Mouse (Mus musculus) heart, adult 2 months (tissue): ENCODE results near the gene Mctp2. TPM values are rescaled to one million over a fixed set of nuclear protein-coding genes. Genes with fewer than 3 reads are reported as not detected.

Experiments used
- DNase-seq, 2 experiments: peaks; one replicate each; pipeline ENCODE4 v3.0.0; 2021
- H3K27ac ChIP-seq: fragments of 200-600 bp; 2 replicates; pipeline ENCODE4 v1.8.1; 2022
- H3K27me3 ChIP-seq: fragments of 200-500 bp; 2 replicates; pipeline ENCODE4 v1.6.1; 2012; ENCODE audit warnings: mild to moderate bottlenecking, low read length, inconsistent platforms, mixed read lengths; ENCODE audit not compliant: control insufficient read depth, insufficient read depth
- H3K36me3 ChIP-seq: fragments of 200-500 bp; 2 replicates; pipeline ENCODE4 v1.6.1; 2012; ENCODE audit warnings: low read length, inconsistent platforms; ENCODE audit not compliant: control insufficient read depth, insufficient read depth
- H3K4me1 ChIP-seq: fragments of 200-500 bp; 2 replicates; pipeline ENCODE4 v1.6.1; 2011; ENCODE audit warnings: low read length; ENCODE audit not compliant: control insufficient read depth, insufficient read depth
- H3K4me3 ChIP-seq: fragments of 200-600 bp; 2 replicates; pipeline ENCODE4 v1.8.1; 2022
- H3K79me2 ChIP-seq: fragments of 200-500 bp; replicated peaks from 2 replicates; pipeline ENCODE4 v1.6.1; 2012; ENCODE audit warnings: mild to moderate bottlenecking, inconsistent platforms, low read length, moderate library complexity, mixed read lengths; ENCODE audit not compliant: control insufficient read depth, insufficient read depth
- H3K9ac ChIP-seq: fragments of 200-500 bp; 2 replicates; pipeline ENCODE4 v1.6.1; 2012; ENCODE audit warnings: low read depth, mild to moderate bottlenecking, control low read depth, inconsistent platforms, low read length, mixed read lengths
- CTCF ChIP-seq: fragments of 200-600 bp; IDR thresholded peaks from 2 replicates; pipeline ENCODE4 v1.8.1; 2022; ENCODE audit warnings: antibody characterized with exemption, mild to moderate bottlenecking, moderate library complexity
- EP300 ChIP-seq: fragments of 200-500 bp; IDR thresholded peaks from 2 replicates; pipeline ENCODE4 v1.6.1; 2011; ENCODE audit warnings: low read depth, low read length, control low read depth; ENCODE audit not compliant: insufficient read depth
- POLR2A ChIP-seq: fragments of 200-500 bp; IDR thresholded peaks from 2 replicates; pipeline ENCODE4 v1.6.1; 2011; ENCODE audit warnings: mild to moderate bottlenecking, low read depth, low read length, control low read depth; ENCODE audit not compliant: insufficient read depth
- WGBS: fragments of 180-500 bp; shearing (Covaris S2); methylation state at CpG from one replicate; pipeline ENCODE4 v1.1.7; 2018; 5-methylcytosine and 5-hydroxymethylcytosine counted together
- intact Hi-C: fragments of 180-260 bp; cut with DNase I; formaldehyde crosslinking; loops from one replicate; pipeline ENCODE4 v1.15.1; 2025
- polyA plus RNA-seq: library from polyadenylated mRNA; depleted of rRNA; stranded (reverse); fragments of >200 nt; gene quantifications from 2 replicates; pipeline ENCODE4 v1.2.3, GENCODE M21; 2012
- total RNA-seq, 2 experiments: library from RNA; stranded (reverse); gene quantifications; 2 replicates each; pipeline ENCODE4 v1.2.3; 2021

Gene Mctp2
- total and polyA plus RNA-seq, 3 experiments, result 0.25 to 0.52 (median 0.41) TPM

DNA sequence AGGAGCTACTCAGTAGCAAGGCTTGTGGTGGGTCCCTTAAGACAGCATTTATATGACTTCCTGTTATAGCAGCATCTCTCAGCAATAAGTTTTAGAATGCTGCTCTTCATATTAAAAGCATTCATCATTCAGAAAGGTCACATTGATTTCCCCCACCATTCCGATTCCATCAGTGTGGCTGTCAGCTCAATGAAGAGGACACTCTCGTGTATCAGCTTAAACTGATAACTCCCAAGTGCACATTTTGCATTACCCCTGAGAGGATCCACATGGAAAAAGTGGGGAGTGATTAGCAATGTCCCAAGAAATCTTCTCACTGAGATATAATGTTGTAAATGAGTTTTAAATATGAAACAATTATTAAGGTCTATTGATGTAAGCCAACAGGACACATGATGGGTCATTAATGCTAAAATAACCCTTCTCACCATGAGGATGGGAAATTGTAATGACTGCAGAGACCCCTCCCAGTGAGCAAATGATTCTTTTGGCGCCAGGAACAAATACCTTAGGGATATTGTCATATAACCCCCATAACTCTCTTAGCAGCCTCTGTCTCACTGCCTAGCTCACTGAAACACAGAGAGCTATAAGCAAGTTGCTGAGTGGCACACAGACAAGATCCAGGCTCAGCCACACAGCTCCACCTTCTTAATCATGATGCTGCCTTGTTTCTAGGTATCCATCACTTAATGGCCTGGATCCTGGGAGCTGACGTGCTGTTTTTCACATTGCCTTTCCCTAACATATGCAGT lies 12.4 kb downstream of the Mctp2 start:
- no peak overlapping the region for H3K4me3 ChIP-seq
- H3K9ac ChIP-seq, result no peak overlapping the region
- H3K27me3 ChIP-seq, result no peaks in the 10 kb centered on the region
- H3K36me3 ChIP-seq, result no peaks in the 10 kb centered on the region
- no peaks in the 10 kb centered on the region for H3K79me2 ChIP-seq
- no peaks in the 10 kb centered on the region for H3K4me1 ChIP-seq
- DNase-seq, result no peak
- TF ChIP-seq CTCF, result no peak
- TF ChIP-seq POLR2A, result no peak
- no peak for TF ChIP-seq EP300
- WGBS, result 46% methylated on average over 4 of the region's 4 CpGs
- intact Hi-C loops, result no loop called here
- no peak overlapping the region for H3K27ac ChIP-seq

DNA sequence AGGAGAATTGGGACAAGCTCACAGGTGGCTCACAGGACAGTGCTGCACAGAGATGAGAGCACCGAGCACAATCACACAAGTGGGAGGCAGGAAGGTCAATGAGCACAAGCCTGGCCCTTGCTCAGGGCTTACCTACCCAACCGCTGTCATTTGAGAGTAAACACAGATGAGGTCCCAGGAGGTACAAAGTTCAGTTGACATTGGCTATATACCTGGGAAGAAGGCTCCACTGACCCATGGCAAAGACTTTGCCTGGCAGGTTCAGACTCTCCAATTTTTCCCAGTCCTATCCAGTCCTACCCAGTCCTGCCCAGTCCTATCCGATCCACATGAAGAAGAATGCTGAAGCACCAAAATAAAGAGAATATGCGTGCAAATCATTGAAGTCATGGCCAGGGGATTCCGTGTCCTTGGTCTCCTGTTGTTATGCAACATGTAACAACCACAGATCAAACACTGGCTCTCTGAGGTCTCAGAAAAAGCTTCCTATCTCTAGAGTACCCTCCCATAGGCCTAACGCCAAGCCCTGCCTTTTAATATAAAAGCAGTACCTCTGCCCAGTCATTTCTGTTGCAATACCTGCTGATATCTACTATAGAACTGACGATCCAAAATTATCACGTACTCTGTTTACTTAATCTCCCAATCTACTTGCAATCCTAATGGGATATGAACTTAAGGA lies 14.0 kb downstream of the Mctp2 start:
- DNase-seq, result no peak
- no peak overlapping the region for H3K27ac ChIP-seq
- no peaks in the 10 kb centered on the region for H3K36me3 ChIP-seq
- H3K4me3 ChIP-seq, result no peak overlapping the region
- H3K4me1 ChIP-seq, result no peaks in the 10 kb centered on the region
- H3K27me3 ChIP-seq, result no peaks in the 10 kb centered on the region
- TF ChIP-seq EP300 (no peak), CTCF (no peak), POLR2A (no peak)
- H3K79me2 ChIP-seq, result no peaks in the 10 kb centered on the region
- WGBS, result 84% methylated on average over 8 of the region's 8 CpGs
- no peak overlapping the region for H3K9ac ChIP-seq
- intact Hi-C loops, result no loop called here

GRCm38 (mm10) chr7:72280721-72281120 lies 25.7 kb downstream of the Mctp2 start:
- no peak overlapping the region for H3K9ac ChIP-seq
- 57% methylated on average over 3 of the region's 3 CpGs for WGBS
- H3K4me3 ChIP-seq, result no peak overlapping the region
- TF ChIP-seq CTCF (no peak), EP300 (no peak), POLR2A (no peak)
- no peak overlapping the region for H3K27ac ChIP-seq
- intact Hi-C loops, result no loop called here
- no peaks in the 10 kb centered on the region for H3K4me1 ChIP-seq
- no peaks in the 10 kb centered on the region for H3K79me2 ChIP-seq
- no peaks in the 10 kb centered on the region for H3K36me3 ChIP-seq
- no peaks in the 10 kb centered on the region for H3K27me3 ChIP-seq
- DNase-seq, result peak in 1 of 2 experiments; percentile 9

DNA sequence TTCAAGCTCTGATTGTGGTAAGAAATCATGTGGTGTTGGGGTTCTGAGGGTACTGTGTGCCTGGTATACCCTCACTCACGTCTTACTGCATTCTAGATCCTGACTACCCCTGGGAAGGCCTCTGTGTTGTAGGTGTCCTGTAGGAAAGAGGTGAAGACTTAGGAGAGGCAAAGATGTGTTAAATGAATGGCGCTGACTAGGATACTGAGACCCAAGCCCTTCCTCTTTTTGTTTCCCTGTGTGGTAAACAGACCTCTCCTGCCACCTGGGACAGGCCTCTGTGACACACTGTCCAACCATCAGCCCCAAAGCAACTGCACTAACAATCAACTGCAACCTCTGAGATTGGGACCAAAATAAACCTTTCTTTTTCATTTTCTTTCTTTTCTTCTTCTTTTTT lies 28.0 kb downstream of the Mctp2 start:
- no peak overlapping the region for H3K27ac ChIP-seq
- no peak for DNase-seq
- no peaks in the 10 kb centered on the region for H3K4me1 ChIP-seq
- H3K4me3 ChIP-seq, result no peak overlapping the region
- no peaks in the 10 kb centered on the region for H3K79me2 ChIP-seq
- H3K9ac ChIP-seq, result no peak overlapping the region
- WGBS, result 75% methylated on average over 2 of the region's 2 CpGs
- no peaks in the 10 kb centered on the region for H3K27me3 ChIP-seq
- no peaks in the 10 kb centered on the region for H3K36me3 ChIP-seq
- intact Hi-C loops, result no loop called here
- TF ChIP-seq POLR2A (no peak), EP300 (no peak), CTCF (no peak)

GRCm38 (mm10) chr7:72275513-72275912 lies 30.9 kb downstream of the Mctp2 start:
- no peaks in the 10 kb centered on the region for H3K36me3 ChIP-seq
- 62% methylated on average over 5 of the region's 5 CpGs for WGBS
- H3K27me3 ChIP-seq, result no peaks in the 10 kb centered on the region
- H3K9ac ChIP-seq, result no peak overlapping the region
- no peaks in the 10 kb centered on the region for H3K4me1 ChIP-seq
- intact Hi-C loops, result no loop called here
- no peak for DNase-seq
- no peaks in the 10 kb centered on the region for H3K79me2 ChIP-seq
- no peak overlapping the region for H3K4me3 ChIP-seq
- H3K27ac ChIP-seq, result no peak overlapping the region
- TF ChIP-seq CTCF, result no peak
- no peak for TF ChIP-seq EP300
- no peak for TF ChIP-seq POLR2A

DNA sequence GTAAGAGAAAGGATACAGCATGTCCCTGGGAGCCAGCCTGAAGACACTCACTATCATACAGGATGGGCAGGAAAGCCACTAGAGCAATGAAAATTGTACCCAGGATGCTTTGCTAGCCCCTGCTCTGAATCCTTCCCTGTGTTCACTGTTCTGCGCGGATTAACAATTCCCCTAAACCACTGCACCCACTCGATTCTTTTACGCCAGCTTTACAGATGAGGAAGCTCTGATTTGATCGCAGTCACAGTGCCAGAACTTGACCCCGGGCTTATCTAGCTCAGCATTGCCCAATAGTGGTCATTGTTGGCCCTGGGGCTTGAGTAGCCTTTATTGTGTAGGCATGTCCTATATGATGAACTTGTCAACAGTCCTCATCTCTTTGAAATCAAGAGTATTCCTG lies 34.9 kb downstream of the Mctp2 start:
- intact Hi-C loops, result no loop called here
- Histone ChIP-seq H3K27me3 (no peaks in the 10 kb centered on the region), H3K4me1 (no peaks in the 10 kb centered on the region), H3K27ac (no peak overlapping the region), H3K9ac (no peak overlapping the region), H3K36me3 (no peaks in the 10 kb centered on the region), H3K79me2 (no peaks in the 10 kb centered on the region), H3K4me3 (no peak overlapping the region)
- DNase-seq, result no peak
- 74% methylated on average over 6 of the region's 6 CpGs for WGBS
- no peak for TF ChIP-seq POLR2A
- TF ChIP-seq EP300, result no peak
